Mouse (Mus musculus) erythroblast, embryonic 14.5 days (primary cell): ENCODE data around the gene S100a13.

Source experiments
- GATA1 ChIP-seq: IDR thresholded peaks from 2 replicates; pipeline ENCODE4 v1.6.1; 2012; ENCODE audit warnings: low read length, inconsistent platforms, mixed read lengths
- TAL1 ChIP-seq: IDR thresholded peaks from 3 replicates; pipeline ENCODE4 v1.6.1; 2012; ENCODE audit warnings: low read length, inconsistent platforms, mixed read lengths

- TF ChIP-seq GATA1 = no peak
- TF ChIP-seq TAL1 = no peak
Observed at GRCm38 (mm10) chr3:90552231-90552630, 38.0 kb downstream of the S100a13 start.
